Mouse (Mus musculus): ENCODE data around the gene Ankrd50. TPM values are rescaled to one million over a fixed set of nuclear protein-coding genes. Genes with fewer than 3 reads are reported as not detected.

Ankrd50 gene
- polyA plus RNA-seq (2015; fragmentation: Nextera tagmentation; extraction: Ambion mirVana) = 29.3 and 32.3 TPM in 2 replicates

GRCm38 (mm10) chr3:38484191-38485106 is at the start of gene Ankrd50:
Gene Ankrd50 (minus strand): TSS chr3:38484844.
- H3K27me3 ChIP-seq = peaks cover 7% of the 10 kb centered on the region; the same call in 1 of the 2 replicates
- H3K4me2 ChIP-seq (replicated peaks) = peak within 1 kb of the TSS; percentile 86
- under 1% methylated on average over 69 of the region's 81 CpGs for WGBS
- peaks cover 8% of the 10 kb centered on the region for H3K36me3 ChIP-seq
- peak within 1 kb of the TSS; percentile 95 for H3K27ac ChIP-seq
- peak within 1 kb of the TSS; percentile 94 for H3K4me3 ChIP-seq (replicated peaks)
- no peaks in the 10 kb centered on the region for H3K9me3 ChIP-seq
- H3K9ac ChIP-seq (replicated peaks) = peak within 1 kb of the TSS; percentile 99
- peak; percentile 93 for ATAC-seq
- peaks cover 40% of the 10 kb centered on the region for H3K4me1 ChIP-seq (replicated peaks)

- no peak for ATAC-seq
- Histone ChIP-seq H3K27me3 (no peaks in the 10 kb centered on the region), H3K9ac (replicated peaks) (no peak overlapping the region), H3K36me3 (no peaks in the 10 kb centered on the region), H3K27ac (no peak overlapping the region), H3K4me2 (replicated peaks) (no peak overlapping the region), H3K4me1 (replicated peaks) (no peaks in the 10 kb centered on the region), H3K9me3 (no peaks in the 10 kb centered on the region), H3K4me3 (replicated peaks) (no peak overlapping the region)
- WGBS = 86% methylated on average over 6 of the region's 6 CpGs
Measured at GRCm38 (mm10) chr3:38534245-38534644, 49.6 kb upstream of the Ankrd50 start.

DNA sequence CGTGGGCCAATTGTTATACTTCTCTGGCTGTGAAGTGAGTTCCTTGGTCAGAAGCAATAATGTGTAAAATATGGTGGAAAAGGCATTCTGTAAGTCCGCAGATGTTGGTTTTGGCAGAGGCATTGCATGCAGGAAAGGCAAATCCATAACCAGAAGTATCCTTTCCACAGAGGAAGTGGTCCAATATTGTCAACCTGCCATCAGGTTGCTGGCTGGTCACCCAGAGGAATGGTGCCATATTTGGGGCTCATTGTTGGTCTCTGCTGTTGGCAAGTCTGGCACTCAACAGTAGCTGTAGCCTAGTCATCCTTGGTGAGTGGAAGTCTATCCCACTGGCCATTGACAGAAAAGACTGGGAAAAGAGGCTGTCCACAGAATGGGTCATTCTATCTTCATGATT is 35.8 kb upstream of the Ankrd50 start:
- no peak overlapping the region for H3K4me3 ChIP-seq (replicated peaks)
- no peak overlapping the region for H3K9ac ChIP-seq (replicated peaks)
- H3K27me3 ChIP-seq = no peaks in the 10 kb centered on the region
- H3K4me2 ChIP-seq (replicated peaks) = no peak overlapping the region
- H3K27ac ChIP-seq = no peak overlapping the region
- no peak for ATAC-seq
- H3K9me3 ChIP-seq = no peaks in the 10 kb centered on the region
- no peaks in the 10 kb centered on the region for H3K36me3 ChIP-seq
- no peaks in the 10 kb centered on the region for H3K4me1 ChIP-seq (replicated peaks)
- 84% methylated on average over 2 of the region's 2 CpGs for WGBS

GRCm38 (mm10) chr3:38519971-38520370 is 35.3 kb upstream of the Ankrd50 start:
- no peak overlapping the region for H3K9ac ChIP-seq (replicated peaks)
- H3K9me3 ChIP-seq = no peaks in the 10 kb centered on the region
- WGBS = 78% methylated on average over 3 of the region's 3 CpGs
- no peaks in the 10 kb centered on the region for H3K27me3 ChIP-seq
- H3K4me3 ChIP-seq (replicated peaks) = no peak overlapping the region
- no peaks in the 10 kb centered on the region for H3K36me3 ChIP-seq
- no peak overlapping the region for H3K4me2 ChIP-seq (replicated peaks)
- no peak for ATAC-seq
- no peaks in the 10 kb centered on the region for H3K4me1 ChIP-seq (replicated peaks)
- no peak overlapping the region for H3K27ac ChIP-seq

GRCm38 (mm10) chr3:38503606-38504005 is 19.0 kb upstream of the Ankrd50 start:
- Histone ChIP-seq H3K4me2 (replicated peaks) (no peak overlapping the region), H3K4me3 (replicated peaks) (no peak overlapping the region), H3K9ac (replicated peaks) (no peak overlapping the region), H3K36me3 (no peaks in the 10 kb centered on the region), H3K27me3 (no peaks in the 10 kb centered on the region; the same call in 1 of the 2 replicates), H3K4me1 (replicated peaks) (no peaks in the 10 kb centered on the region), H3K9me3 (no peaks in the 10 kb centered on the region), H3K27ac (no peak overlapping the region)
- WGBS = 79% methylated on average over 4 of the region's 4 CpGs
- no peak for ATAC-seq

DNA sequence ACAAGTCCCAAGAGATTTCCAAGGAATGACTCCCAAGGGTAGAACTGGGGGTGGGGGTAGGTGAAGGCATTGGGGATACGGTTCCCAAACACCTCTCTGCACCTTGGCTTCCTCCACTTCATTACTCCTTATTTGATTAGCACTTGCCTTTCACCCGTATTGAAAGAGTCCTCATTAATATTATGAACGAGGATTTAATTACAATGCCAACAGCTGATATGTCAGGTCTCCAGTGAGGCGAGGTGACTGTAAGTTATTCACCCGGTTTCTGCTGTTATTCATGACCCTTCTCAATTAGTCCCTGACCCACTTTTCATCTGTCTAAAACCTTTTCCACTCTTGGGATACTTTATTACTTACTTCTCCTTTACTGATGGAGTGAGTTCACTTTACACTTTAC is 17.5 kb upstream of the Ankrd50 start:
- Histone ChIP-seq H3K27me3 (no peaks in the 10 kb centered on the region; the same call in 1 of the 2 replicates), H3K4me3 (replicated peaks) (no peak overlapping the region), H3K9me3 (no peaks in the 10 kb centered on the region), H3K27ac (no peak overlapping the region), H3K9ac (replicated peaks) (no peak overlapping the region), H3K4me1 (replicated peaks) (peaks cover under 1% of the 10 kb centered on the region; the same call in 1 of the 2 replicates), H3K36me3 (no peaks in the 10 kb centered on the region), H3K4me2 (replicated peaks) (no peak overlapping the region)
- WGBS = 55% methylated on average over 5 of the region's 5 CpGs
- no peak for ATAC-seq

- no peak for ATAC-seq
- H3K9ac ChIP-seq (replicated peaks) = no peak overlapping the region
- 94% methylated on average over 2 of the region's 2 CpGs for WGBS
Measured at GRCm38 (mm10) chr3:38501739-38502138, 17.1 kb upstream of the Ankrd50 start.

GRCm38 (mm10) chr3:38501316-38501715 is 16.7 kb upstream of the Ankrd50 start:
- Histone ChIP-seq H3K9me3 (no peaks in the 10 kb centered on the region), H3K4me1 (replicated peaks) (peaks cover 6% of the 10 kb centered on the region; the same call in 1 of the 2 replicates), H3K36me3 (no peaks in the 10 kb centered on the region), H3K4me3 (replicated peaks) (no peak overlapping the region), H3K27me3 (no peaks in the 10 kb centered on the region; the same call in 1 of the 2 replicates), H3K27ac (no peak overlapping the region), H3K4me2 (replicated peaks) (no peak overlapping the region), H3K9ac (replicated peaks) (no peak overlapping the region)
- no peak for ATAC-seq
- 61% methylated on average over 5 of the region's 5 CpGs for whole genome bisulfite sequencing

More at GRCm38 (mm10) chr3:38501739-38502138, 17.1 kb upstream of the Ankrd50 start:
- Histone ChIP-seq H3K27ac (no peak overlapping the region), H3K36me3 (no peaks in the 10 kb centered on the region), H3K4me1 (replicated peaks) (peaks cover 5% of the 10 kb centered on the region; the same call in 1 of the 2 replicates), H3K4me2 (replicated peaks) (no peak overlapping the region), H3K27me3 (no peaks in the 10 kb centered on the region; the same call in 1 of the 2 replicates), H3K9me3 (no peaks in the 10 kb centered on the region), H3K4me3 (replicated peaks) (no peak overlapping the region)

GRCm38 (mm10) chr3:38498561-38498960 is 13.9 kb upstream of the Ankrd50 start:
- no peak for ATAC-seq
- no peaks in the 10 kb centered on the region for H3K9me3 ChIP-seq
- peaks cover 6% of the 10 kb centered on the region; the same call in 1 of the 2 replicates for H3K4me1 ChIP-seq (replicated peaks)
- H3K4me2 ChIP-seq (replicated peaks) = no peak overlapping the region
- no peaks in the 10 kb centered on the region; the same call in 1 of the 2 replicates for H3K27me3 ChIP-seq
- H3K36me3 ChIP-seq = no peaks in the 10 kb centered on the region
- no peak overlapping the region for H3K4me3 ChIP-seq (replicated peaks)
- no peak overlapping the region for H3K9ac ChIP-seq (replicated peaks)
- WGBS = 89% methylated on average over 3 of the region's 3 CpGs
- H3K27ac ChIP-seq = no peak overlapping the region

DNA sequence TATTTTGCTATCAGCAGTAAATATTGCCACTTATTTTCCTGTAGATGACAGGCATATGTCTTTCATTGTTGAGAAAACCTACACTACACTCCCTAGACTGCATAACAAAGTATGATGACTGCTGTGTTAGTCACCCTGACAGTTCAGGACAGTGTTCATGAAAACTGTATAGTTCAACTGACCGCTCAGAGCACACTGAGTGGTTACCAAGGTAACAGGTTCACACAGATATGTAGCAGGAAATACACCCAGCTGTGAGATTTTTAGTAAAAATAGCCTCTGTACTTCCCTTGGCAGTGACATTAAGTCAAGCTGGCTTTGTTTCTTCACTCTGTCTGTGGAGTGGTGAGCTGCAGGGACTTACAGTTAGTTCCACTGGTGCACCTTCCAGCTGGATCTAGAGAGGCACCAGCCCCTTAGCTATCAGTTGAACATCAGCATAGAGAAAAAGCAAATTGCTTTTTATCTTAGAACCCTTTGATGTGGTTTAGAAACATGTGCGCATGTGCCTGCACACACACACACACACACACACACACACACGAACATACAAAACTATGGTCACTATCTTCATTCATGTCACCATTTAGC is 12.2 kb upstream of the Ankrd50 start:
- Histone ChIP-seq H3K9ac (replicated peaks) (no peak overlapping the region), H3K4me2 (replicated peaks) (no peak overlapping the region), H3K27me3 (no peaks in the 10 kb centered on the region; the same call in 1 of the 2 replicates), H3K4me1 (replicated peaks) (peaks cover 6% of the 10 kb centered on the region; the same call in 1 of the 2 replicates), H3K27ac (no peak overlapping the region), H3K9me3 (no peaks in the 10 kb centered on the region), H3K36me3 (no peaks in the 10 kb centered on the region), H3K4me3 (replicated peaks) (no peak overlapping the region)
- WGBS = 85% methylated on average over 3 of the region's 3 CpGs
- no peak for ATAC-seq

DNA sequence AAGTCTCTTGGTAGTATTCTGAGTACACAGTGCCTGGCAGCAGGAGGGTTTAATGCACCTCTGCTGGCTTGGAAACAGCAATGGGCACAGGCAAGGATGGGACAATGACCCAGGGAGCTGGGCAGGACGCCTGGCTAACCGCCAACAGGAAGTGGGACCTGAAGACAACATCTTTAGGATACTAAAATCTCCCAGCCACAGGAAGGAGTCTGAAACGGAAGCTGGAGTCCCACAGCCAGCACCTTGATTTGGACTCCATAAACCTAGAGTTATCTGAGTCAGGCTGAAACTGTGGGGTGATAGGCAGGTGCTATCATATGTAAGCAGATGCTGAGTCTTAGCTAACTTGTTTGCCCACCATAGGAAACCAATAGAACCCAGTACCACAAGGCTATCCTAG is 7.1 kb upstream of the Ankrd50 start:
- H3K4me2 ChIP-seq (replicated peaks) = no peak overlapping the region
- H3K4me3 ChIP-seq (replicated peaks) = no peak overlapping the region
- no peak for ATAC-seq
- no peak overlapping the region for H3K27ac ChIP-seq
- WGBS = 84% methylated on average over 3 of the region's 3 CpGs
- no peaks in the 10 kb centered on the region for H3K9me3 ChIP-seq
- no peaks in the 10 kb centered on the region for H3K36me3 ChIP-seq
- H3K9ac ChIP-seq (replicated peaks) = no peak overlapping the region
- peaks cover 6% of the 10 kb centered on the region; the same call in 1 of the 2 replicates for H3K27me3 ChIP-seq
- peaks cover 1% of the 10 kb centered on the region; the same call in 1 of the 2 replicates for H3K4me1 ChIP-seq (replicated peaks)

GRCm38 (mm10) chr3:38491236-38491635 is 6.6 kb upstream of the Ankrd50 start:
- H3K27me3 ChIP-seq = peaks cover 7% of the 10 kb centered on the region; the same call in 1 of the 2 replicates
- ATAC-seq = no peak
- WGBS = 84% methylated on average over 3 of the region's 3 CpGs
- no peaks in the 10 kb centered on the region for H3K4me1 ChIP-seq (replicated peaks)
- no peak overlapping the region for H3K9ac ChIP-seq (replicated peaks)
- H3K27ac ChIP-seq = no peak overlapping the region
- no peak overlapping the region for H3K4me3 ChIP-seq (replicated peaks)
- H3K36me3 ChIP-seq = no peaks in the 10 kb centered on the region
- no peak overlapping the region for H3K4me2 ChIP-seq (replicated peaks)
- H3K9me3 ChIP-seq = no peaks in the 10 kb centered on the region

All from midbrain, embryonic 13.5 days (tissue).